Mouse (Mus musculus) kidney, adult 11 months (tissue): ENCODE measurements at regions not wholly inside any gene's neighbourhood (a gene's known extent, or its start where the extent isn't known, plus 50 kb on each side); places are given as distances from the start of the nearest gene placed in this dataset.

ENCODE experiments used
- DNase-seq: peaks from one replicate; pipeline ENCODE4 v3.0.0; 2022

DNA sequence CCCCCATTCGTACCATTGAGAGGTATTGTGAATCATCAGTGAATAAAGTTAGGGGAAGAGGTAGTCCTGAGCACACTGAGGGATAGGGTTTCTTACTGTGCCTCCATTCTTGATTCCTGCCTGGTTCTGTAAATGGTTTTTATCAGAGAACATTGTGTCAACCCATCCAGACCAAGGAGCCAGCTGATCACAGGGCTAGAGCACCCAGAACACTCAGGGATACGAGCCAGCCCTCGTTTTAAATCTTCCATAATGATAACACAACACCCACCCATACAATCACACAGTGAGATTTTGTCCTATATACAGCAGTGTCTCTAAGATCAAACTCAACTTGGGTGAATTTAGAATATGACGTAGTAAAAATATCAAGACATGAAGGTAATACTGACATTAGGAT is 424.7 kb upstream of the BB014433 start:
- DNase-seq, result no peak

DNA sequence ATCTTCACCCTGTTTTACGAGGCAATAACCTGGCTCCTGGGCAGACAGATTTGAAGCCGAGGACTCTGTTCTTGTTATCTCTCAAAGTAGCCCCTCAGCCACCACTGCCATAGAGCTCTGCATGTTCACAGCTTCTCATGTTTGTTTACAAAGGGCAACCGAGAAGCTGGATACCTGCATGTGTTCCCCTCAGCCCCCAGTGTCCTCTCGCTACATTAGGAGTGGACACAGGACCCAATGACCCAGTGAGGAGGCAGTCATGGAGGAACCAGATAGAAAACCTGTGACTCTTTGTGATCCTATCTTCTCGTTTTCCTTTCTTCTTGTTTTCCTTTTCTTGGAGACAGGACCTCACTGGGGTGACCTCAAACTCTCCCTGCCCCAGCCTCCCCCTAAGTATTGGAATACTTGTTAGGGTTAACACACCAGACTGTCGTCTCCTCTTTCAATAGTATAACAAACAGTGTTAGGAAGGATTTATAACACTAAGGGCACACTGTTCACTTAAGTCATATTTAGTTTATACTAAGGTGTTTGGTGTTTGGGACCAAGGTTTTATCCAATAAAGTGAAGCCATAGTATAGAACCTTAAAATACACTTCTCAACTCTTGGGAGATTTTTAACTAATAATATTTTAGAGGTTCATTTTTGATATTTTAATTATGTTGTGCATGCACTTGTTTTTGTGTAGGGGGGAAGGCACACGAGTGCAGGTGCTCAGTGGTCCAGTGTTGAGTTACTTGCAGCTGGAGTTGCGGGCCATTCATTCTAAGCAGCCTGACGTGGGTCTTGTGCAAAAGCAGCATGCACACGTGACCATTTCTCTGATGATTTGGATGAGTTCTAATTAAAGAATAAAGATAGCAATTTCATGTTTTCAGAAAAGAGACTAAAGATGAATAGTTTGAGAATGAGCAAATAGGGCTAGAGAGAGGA is 422.9 kb upstream of the BB014433 start:
- no peak for DNase-seq

DNA sequence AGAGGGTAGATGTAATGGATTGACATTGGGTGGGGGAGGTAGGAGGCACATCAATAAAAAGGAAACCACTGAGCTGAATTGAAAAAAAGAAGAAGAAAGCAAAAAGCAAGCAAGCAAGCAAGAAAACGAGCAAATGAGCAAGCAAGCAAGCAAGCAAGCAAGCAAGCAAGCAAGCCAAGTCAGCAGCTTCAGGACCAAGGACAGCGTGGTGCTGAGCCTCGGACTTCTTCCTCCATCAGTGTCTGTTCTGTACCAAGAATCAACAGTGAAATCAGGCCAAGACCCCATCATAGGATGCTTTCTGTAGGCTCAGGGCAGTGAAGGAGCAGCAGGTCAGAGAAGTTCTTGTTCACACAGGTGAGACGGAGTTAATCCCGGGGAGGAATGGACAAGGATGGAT is 392.7 kb upstream of the BB014433 start:
- no peak for DNase-seq

DNA sequence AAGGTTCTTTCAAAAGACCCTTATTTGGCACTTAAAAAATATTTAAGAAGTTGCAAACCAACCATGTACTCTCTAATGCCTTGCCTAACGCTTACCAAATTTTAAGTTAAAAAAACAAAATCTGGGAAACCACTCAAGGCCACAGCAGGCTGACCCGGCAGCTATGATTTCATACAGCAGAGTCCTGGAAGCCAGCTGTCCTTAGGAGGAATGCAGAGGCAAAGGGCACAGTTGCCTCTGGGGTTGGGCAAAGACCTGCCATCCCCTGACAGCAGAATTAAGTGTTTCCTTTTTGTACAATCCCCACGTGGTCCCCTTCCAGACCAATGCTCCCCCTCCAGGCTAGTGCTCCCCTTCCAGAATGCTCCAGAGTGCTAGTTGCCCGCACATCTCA is 348.8 kb upstream of the BB014433 start:
- no peak for DNase-seq

DNA sequence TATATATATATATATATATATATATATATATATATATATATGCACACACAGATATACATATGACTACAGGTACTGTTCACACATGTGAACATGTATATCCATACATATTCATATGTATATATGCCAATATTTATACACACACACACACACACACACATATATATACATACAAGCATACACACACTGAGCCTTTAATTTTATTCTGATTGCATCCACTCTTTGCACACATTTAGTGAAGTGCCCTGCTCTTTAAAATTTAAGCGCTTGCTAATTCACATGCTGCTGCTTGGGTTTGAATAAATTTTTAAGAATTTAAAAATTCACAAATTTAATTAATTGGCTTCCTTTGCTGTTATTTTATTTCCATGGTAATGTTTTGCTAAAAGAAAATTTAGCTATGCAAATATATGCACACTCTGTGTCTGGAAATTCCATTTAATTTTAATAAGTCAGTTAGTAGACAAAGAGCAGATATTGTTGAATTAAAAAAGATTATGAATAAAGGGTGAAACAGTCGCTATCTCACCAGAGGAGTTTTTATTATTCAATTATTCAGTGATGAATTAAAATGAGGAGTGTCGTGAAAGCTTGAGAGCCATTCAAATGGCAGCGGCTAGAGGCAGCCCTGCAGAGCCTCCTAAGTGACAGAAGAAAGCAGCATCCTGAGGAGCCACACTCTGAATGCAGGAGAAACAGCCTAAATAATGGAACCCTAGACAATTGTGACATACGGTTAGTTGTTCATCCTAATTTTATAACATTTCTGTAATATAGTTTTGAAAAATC is 348.3 kb upstream of the BB014433 start:
- no peak for DNase-seq

DNA sequence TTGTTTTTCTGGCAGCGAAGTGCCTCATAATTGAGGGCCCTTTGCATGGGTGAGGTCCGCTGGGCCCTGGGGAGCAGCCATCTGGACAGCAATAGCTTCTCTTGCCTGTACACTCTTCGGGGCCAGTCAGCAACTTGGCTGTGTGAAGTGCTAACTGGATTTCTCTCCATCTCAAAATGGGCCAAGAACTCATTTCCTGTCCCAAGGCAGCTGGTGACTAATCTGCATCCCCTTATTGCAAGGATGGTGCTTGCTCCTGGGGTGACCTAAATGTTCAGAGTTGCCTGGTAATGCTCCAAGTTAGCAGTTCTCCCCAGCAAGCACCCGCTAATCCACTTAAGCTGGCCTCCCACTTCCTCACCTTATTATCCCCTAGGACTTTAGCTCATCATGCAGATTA is 346.2 kb upstream of the BB014433 start:
- DNase-seq, result no peak

DNA sequence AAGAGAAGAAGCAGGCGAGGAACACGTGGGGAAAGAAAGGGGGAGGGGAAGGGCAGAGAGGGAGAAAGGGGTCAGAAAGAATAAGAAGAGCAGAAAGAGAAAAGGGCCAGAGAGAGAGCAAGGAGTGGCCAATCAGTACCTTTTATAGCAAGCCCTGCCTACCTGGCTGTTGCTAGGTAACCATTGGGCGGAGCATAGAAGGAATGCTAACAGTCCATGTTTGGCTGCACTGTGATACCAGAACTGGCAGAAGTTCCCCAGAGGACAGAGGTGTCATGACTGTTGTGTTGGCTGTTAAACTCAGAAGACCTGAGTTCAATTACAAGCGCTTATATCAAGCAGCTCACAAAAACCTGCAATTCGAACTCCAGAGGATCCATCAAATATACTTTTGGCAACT is 342.9 kb upstream of the BB014433 start:
- no peak for DNase-seq

DNA sequence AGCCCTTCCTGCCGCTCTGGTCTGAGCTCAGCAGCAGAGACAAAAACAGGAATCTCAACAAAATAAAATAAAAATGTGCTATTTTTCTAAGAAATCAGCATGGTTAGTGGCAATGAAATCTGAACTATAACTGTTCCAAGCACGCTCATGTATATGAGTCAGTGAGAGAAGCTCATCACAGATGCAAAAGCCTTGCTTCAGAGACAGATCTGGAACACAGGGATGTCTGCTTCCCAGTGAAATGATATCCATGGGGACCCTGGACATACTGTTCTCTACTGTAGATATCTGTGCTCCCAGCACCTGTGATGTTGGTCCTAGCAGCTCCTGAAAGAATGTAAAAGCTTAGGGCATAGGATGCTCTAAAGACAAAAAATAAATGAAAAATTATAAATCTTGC is 321.2 kb upstream of the BB014433 start:
- DNase-seq, result no peak

DNA sequence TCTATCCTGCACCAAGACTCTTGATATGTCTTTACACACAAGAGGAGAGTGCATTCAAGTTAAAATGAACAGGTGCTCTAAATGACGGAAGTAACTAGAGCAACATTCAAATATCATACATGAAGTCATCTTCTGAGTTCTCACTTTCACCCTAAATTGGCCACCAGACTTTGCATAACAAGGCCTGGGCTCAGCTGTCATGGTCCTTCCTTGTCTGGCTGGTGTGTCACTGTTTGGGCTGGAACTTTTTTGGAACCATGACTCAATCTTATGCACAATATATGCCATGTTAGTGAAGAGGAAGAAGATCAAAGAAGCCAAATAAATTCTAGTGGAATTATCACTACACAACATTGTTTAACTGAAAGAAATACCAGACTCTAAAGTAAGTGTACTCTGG is 318.7 kb upstream of the BB014433 start:
- no peak for DNase-seq

DNA sequence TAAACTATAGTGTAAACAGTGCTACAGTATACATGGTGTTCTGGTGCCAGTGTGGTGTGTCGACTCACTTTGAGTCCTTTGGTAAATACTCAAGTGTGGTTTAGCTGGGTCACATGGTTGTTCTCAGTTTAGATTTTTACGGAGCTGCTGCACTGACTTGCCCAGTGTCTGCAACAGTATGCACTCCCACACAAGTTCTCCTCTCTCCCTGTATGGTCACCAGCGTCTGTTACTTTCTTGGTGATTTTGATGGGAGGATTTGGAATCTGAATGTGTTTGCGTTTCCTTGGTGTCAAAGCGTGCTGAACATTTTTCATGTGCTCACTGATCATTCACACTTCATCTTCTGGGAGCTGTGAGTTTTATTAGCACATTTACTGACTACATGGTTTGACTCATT is 298.3 kb upstream of the BB014433 start:
- DNase-seq, result no peak

DNA sequence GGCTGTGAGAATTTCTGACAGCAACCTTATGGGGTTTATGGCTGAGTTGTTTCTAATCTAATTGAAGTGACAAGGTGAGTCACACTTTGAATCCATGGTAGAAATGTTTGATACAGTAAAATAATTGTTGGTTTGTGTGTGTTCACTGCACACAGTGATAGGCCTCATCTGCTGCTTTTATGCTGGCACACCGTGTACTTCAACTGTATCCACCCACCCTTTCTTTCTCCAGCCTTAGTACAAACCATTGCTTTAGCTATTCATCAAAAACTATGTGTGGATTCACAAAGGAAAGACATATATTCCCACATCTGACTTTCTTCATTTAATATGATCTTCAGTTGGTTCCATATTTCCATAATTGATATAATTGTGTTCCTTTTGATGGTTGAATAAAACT is 297.7 kb upstream of the BB014433 start:
- no peak for DNase-seq

DNA sequence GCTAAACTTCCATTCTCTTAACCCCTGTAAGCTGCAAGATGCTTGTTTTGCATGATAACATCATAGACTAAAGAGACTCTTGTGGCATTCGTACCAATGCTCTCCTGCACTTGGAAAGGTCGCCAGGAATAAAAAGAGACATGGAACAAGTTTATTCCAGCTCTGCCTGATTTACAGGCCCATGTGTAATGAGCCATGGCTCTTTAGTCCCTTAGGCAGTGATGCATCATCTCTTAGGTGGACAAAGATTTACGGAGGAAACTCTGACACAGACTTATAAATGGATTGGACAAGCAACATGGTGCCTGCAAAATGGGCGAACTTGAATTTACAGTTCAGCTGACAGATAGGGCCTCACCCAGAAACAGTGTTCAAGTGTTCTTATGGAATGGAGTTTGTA is 288.7 kb upstream of the BB014433 start:
- no peak for DNase-seq

DNA sequence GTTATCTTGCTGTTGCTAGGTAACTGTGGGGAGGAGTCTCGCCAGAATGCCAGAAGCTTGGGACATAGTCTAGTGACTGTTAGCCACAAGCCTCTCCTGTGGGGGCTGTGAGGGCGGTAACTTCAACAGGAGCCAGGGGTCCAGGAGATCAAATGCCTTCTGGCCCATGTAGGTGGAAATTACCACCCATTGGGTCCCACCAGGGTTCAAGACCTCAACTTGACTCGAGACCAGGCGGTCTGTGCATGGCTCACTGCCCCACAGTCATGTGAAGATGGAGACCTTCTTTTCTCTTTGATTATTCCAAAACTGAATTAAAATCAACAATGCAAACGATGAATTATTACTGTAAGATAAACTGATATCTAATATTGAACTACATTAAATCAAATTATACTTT is 281.4 kb upstream of the BB014433 start:
- DNase-seq, result no peak

DNA sequence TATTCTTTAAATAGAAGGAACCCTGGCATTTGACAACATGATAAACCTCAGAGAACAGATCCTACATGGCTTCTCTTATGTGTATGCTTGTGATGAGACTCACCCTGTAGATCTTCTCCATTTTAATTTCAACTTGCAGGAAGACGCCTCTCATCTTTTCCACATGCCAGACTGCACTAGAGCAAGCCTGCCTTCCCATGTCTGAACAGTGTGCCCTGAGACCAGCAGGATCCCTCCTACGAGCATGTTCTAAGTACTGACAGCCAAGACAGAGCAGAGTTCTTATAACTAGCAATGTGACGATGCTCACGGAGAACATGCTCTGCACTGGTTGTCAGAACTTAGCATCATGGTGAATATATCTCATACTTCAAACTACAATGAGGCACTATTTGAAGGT is 277.5 kb upstream of the BB014433 start:
- DNase-seq, result no peak

DNA sequence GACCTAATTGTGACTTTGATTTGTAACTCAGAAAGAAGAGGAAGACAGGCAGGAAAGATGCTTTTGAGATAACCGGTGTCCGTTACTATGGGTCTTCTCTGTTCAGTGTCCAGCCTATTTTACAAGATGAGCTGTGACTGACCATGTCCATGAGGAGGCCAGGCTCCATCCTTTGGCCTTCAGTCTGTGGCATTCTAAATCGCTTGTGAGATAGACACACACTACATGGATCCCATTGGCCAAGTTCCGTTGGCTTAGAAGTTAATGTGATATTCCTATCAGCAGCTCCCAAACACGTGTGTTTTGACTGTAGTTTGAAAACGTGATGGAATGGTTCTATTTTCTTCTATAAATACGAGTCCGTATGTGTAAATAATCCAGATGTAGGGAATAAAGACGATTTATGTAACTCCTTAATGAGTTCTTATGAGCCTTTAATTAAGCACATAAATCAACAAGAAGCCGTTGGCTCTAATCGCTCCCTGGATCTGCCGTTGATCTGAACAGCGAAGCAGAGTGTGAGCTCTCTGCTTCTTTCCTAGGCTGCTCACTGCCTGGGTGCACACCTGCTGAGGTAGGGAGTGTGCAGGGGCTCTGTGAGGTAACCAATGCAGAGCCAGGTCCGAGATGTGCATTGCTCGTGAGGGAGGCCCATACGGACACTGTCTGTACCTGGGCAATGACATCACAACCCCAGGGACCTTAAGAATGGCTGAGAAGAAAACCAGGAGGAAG is 272.4 kb upstream of the BB014433 start:
- DNase-seq, result no peak

DNA sequence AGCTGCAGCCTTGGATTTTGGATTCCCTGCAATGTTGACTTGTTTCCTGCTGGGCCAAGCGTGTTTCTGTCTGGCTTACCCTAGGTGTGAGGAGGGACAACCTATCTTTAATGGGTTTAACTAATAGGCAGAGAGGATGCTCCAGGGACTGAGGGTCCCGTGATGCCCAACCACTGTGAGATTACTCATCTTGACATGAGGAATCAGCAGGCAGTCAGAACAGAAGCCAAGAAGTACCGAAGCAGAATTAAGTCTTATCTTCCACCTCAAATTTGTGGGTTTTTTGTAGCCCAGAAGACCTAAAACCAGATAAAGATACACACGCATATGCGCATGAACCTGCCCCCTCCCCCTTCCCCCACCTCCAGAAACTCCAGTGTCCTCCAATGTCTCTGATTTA is 267.6 kb upstream of the BB014433 start:
- no peak for DNase-seq

DNA sequence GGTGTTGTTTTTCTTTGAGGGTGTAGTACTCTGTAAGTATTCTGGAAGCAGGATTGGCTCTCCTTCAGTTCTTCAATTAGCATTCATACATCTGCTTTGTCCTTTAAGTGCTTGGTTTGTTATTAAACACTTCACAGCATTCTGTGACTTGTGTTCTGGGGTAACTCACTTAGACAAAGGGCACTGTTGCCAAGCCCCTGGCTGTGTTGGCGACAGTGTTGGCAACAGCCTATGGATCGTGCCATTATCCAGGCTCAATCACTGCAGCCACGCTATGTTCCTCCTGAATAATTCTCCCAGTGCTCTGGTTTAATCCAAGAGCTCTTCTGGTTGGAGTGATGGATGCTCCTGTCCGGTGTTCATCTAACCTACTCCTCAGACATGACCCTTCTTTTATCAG is 265.6 kb upstream of the BB014433 start:
- DNase-seq, result no peak

DNA sequence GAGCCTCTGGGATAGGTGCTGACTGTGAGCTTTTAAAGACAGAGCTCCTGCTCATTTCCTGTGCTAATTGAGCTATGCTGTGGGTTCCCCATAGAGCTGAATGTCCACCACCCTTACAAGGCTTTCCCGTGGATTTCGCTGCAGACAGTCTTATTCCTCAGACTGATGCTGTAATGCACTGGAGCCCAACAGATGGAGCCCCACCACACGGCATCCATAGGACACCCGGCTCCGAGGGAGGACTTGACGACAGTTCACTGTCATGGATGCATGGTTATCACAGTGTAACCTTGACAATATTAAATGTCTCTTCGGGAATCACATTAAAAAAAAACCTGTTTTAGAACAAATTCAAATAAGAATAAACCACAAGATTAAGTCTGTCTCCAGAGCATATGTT is 265.2 kb upstream of the BB014433 start:
- DNase-seq, result no peak

DNA sequence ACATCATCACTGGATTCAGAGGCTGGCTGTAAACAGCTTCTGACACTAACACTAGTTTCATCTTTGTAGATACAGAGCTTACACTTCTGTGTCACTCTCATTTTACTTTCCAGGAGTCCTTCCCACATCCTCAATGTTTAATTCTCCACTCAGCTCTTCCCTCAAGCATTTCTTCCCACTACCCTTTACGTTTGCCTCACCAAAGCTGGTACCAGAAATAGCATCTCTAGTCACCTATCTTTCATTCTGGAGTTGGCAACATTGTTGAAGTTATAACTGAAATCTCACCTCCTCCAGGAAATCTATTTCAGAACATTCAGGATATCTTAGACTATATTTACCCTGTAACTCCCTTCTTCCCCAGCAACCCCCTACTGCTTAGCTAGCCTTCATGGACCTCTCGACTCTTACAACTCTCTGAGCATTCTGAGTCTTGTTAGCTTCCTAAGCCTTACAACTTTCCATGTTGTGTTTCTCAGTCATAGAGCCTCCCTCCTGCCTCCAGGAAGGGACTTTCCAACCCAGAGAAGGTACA is 258.3 kb upstream of the BB014433 start:
- no peak for DNase-seq

DNA sequence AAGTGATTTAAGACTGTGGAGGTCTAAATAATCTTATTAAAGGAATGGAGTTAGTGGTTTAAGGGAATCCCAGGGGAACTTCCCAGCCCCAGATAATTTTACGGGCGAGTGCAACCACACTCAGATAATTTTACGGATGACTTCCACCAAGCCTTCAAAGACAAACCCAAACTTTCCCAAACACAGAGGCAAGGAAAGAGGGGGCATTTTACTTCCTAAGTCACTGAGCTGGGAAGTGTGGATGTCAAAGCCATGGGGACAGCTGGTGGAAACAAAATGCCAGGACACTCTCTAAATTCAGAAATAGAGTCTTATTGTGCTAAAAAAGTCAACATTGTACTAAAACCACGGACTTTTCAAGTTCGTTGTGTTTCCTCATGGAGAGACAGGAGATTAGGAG is 227.9 kb upstream of the BB014433 start:
- DNase-seq, result no peak

DNA sequence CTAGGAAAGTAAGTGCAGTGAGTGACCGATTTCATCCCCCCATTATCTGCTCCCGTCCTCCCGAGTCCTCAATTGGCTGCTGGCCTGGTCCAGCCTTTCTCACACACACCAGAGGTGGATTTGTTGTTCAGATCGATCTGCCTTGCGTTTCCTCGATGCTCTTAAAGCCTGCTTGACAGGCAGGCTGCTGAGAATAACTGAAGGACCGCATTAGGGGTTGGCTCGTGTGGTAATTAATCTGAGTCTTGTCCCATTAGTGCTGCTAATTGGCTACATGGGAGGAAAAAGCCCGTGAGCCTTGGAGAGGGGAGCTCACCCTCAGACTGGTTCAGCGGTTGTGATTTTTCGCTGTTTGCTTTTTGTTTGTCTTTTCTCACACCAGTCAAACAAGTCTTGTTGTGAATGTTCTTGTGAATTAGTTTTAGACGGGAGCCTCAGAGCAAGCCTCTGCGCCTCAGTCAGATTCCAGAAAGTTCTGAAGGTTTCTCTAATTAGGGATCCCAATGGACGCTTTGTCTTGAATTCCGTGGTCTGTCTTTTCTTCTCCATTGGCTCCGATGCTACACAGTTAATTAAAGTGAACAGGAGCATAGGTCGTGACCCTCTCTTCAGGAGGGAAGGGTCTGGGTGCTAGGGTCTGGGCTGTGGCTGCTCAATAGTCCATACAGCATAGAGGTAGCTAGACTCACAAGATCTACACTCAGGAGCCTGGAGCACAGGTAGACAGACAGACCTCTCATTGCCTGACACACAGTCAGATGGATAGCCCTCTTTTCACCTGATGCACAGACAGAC is 226.1 kb upstream of the BB014433 start:
- DNase-seq, result no peak

DNA sequence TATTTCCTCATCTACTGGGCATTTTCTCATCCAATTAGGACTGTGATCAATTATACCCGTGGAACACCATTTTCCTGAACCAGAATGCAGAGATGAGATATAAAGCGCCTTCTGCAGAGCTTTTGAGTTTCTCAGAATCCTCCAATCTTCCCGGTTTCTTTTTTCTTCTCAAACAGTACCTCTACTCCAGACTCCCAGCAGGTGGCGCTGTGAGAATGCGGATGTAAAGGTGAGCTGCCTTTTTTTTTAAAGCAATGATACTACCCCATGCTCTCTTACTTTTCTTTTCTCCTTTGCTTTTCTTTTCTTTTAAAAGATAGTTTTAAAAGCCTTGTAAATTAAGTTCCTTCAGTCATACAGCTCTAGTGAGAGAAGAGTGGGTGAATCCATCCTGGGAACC is 224.4 kb upstream of the BB014433 start:
- peak; percentile 4 for DNase-seq
